Mouse (Mus musculus): ENCODE results near the gene Spns2. TPM values are rescaled to one million over a fixed set of nuclear protein-coding genes. Genes with fewer than 3 reads are reported as not detected.
"Not testable (repeated sequence)": the region's sequence is repeated elsewhere in the genome, so short reads cannot be mapped to it uniquely, and the experiment has no call there.

The Spns2 gene
- polyA plus RNA-seq, 1 experiment from 2014 or later, result 1.5 TPM

- no peak for DNase-seq (ENCODE audit: low spot score)
Observed at GRCm38 (mm10) chr11:72475408-72475807, 14.3 kb downstream of the Spns2 start.

DNA sequence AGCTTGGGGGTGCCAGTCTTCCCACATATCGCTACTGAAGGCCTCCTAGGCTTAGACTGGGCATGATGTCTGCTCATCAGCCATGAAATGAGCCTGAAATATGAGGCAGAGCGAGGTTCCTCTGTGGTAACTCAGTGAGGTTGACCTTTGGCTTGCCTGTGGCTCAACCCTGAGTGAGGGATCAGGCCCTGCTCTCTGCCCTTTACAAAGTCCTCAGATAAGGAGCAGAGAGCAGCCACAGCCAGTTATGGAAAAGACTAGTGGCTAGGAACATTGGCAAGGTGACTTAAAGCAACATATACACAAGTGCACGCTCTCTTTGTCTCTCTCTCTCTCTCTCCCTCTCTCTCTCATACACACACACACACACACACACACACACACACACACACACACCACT lies 14.8 kb downstream of the Spns2 start:
- no peak for DNase-seq (ENCODE audit: low spot score)

DNA sequence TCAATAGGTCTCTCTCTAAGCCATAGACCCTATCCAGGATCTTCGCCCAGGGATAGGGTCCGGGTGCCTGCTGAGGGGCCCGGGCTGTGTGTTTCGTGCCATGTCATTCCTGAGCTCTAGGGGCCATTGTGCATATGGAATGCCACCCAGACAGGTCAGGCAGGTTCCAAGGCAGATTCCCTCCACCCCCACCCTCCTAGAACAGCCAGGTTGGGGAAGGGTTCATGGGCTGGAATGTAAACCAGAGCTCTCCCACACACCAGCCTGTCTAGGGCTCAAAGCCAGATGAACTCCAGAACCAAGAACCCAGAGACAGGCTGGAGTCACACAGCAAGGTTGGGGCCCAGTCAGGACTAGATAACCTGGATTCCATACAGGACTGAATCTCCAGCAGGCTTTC lies 16.2 kb downstream of the Spns2 start:
- no peak for DNase-seq (ENCODE audit: low spot score)

DNA sequence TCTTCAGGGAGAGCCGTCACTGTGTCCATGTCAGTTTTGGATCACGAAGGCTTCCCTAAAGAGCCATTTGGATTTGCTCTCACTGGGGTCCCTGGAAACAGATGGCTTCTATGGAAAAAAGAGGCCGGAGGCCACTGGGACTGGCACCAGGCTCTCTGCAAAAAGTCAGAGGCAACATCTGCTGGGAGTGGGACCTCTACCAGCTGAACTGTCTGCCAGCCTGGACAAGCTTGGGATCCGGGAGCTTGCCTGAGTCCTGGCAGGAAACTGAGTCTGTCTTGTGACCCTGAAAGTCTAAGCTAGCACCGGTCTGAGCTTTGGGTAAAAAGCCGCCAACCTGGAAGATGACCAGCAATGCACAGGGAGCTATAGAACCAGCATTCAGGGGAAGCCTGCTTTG lies 18.3 kb downstream of the Spns2 start:
- no peak for DNase-seq (ENCODE audit: low spot score)

DNA sequence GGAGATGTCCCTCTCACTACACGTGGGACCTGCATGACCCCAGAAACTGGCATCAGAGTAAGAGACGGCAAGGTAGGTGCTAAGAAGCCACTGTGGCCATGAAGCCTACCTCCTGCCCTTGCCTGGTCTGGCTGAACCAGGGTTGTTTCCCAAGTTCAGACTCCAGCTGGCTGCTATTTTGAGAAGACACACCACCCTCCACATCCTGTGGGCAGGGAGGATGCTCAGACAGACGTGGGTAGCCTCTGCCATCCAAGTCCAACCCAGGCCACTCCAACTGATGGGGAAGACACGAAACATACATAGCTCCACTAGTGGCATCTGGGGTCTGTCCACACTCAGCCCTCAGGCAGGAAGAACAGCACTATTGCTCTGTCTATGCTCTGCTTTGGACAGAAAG lies 19.7 kb downstream of the Spns2 start:
- DNase-seq (ENCODE audit: low spot score), result no peak

GRCm38 (mm10) chr11:72469217-72469616 lies 20.5 kb downstream of the Spns2 start:
- DNase-seq (ENCODE audit: low spot score), result no peak

GRCm38 (mm10) chr11:72468525-72468924 lies 21.2 kb downstream of the Spns2 start:
- DNase-seq (ENCODE audit: low spot score), result no peak

- DNase-seq (ENCODE audit: low spot score), result no peak
Observed at GRCm38 (mm10) chr11:72466694-72467507, 22.8 kb downstream of the Spns2 start.

DNA sequence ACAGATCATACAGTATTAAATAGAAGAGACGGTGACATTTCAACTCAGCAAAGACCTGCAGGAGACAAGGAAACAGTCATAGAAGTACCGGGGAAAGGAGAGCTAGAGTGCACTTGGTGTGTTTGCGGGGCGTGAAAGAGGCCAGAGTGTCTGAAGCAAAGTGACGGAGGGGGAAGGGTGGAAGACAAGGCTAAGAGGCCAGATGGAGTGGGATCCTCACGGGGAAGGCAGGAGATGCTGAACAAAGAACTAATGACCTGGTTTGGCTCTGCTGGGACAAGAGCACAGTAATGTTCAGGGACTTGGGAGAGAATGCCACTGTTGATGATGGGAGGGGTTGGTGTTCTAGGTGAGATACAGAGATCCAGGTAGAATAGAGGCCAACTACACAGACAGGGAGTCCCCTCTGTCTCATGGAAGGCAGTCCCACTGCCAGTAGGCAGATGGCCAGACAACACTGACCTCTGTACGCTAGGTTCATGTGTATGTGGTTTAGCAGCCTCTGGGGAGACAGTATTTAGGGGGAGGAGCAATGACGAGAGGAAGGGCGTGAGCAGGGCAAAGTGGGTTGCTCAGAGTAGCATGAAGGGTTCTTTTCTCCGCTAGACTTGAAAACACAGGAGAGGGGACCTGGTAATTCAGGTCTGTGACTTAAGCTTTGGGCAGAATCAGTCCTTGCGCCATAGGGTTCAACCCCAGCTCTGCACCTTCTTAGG lies 23.6 kb downstream of the Spns2 start:
- no peak for DNase-seq (ENCODE audit: low spot score)

DNA sequence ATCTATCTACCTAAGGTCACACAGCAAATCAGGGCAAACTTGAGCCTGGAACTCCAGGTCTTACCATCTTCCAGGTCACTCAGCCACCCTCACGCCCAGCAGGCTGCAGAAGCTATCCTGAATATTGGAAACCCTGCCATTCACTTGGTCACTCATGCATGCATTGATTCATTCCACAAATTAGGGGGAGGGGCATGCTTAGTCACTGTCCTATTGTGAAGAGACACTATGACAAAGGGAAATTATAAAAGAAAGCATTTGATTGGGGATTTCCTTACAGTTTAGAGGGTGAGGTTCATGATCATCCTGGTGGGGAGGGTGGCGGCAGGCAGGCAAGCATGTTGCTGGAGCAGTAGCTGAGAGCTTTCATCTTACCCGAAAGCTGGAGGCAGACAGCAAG lies 24.9 kb downstream of the Spns2 start:
- DNase-seq (ENCODE audit: low spot score), result no peak

DNA sequence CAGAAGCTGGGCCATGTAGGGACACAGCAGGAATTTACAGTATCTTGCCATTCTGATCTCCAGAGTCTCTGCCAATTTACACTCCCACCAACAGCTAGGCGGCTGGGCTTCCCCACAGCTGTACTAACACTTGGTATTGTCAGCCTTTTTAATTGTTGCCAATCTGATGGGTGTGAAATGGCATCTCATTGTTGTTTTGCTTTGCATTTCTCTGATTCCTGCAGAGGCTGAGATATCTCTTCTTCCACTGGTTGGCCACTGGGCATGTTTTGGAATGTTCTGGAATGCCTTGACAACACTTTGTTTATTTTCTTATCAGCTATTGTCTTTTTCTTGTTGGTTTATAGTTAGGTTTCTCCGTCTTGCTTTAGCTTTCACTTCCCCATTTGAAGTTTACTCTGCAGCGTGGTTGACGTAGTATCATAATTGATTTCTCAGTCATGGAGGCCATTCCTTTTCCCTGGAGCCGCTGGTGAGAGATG lies 28.2 kb downstream of the Spns2 start:
- DNase-seq (ENCODE audit: low spot score), result no peak

DNA sequence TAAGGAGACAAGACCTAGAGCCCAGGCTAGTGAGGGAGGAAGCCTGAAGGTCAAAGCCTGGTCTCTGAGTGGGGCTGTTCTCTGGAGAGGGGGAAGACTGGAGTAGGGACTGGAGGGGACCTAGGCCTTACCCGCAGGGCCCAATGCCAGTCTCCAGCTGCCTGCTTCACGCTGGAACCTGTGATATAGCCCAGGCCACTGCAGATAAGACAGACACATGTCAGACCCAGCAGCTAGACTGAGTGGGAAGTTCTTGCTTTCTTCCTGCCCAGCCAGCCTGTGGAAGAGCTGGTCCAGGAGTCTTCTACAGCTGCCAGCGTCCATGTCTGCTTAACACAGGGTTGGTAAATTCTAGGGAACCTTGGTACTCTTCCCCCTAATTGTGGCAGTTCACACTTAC lies 31.2 kb downstream of the Spns2 start:
- no peak for DNase-seq (ENCODE audit: low spot score)

DNA sequence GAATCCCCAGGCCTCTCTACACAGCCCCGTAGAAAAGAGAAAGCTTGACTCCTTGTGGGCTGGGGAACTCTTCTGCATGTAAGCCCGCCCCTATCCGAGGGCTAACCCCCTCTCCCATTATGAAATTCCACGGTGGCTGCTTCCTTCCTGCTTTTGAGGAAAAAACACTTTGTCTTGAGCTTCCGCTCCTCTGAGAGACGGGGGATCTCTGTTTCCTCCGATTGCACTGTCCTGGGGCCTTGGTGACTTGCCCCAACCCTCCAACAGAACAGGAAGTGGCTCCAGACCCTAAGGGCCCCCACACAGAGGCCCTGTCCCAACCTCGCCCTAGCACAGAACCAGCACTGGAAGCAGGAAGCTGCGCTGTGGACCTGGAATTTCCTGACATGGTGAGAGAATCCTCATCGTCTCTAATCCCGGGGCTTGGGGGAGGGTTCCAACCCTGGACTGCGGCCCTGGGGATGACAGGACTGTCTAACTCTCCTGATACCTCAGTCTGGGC lies 31.7 kb downstream of the Spns2 start:
- DNase-seq (ENCODE audit: low spot score), result no peak

- DNase-seq (ENCODE audit: low spot score), result no peak
Observed at GRCm38 (mm10) chr11:72455694-72456093, 34.0 kb downstream of the Spns2 start.

- DNase-seq (ENCODE audit: low spot score), result no peak
Observed at GRCm38 (mm10) chr11:72453105-72453953, 36.4 kb downstream of the Spns2 start.

- no peak for DNase-seq (ENCODE audit: low spot score)
Observed at GRCm38 (mm10) chr11:72452140-72452665, 37.5 kb downstream of the Spns2 start.

- no peak for DNase-seq (ENCODE audit: low spot score)
Observed at GRCm38 (mm10) chr11:72447475-72447874, 42.2 kb downstream of the Spns2 start.

- DNase-seq (ENCODE audit: low spot score), result peak; percentile 46
Observed at GRCm38 (mm10) chr11:72446311-72447105, 43.2 kb downstream of the Spns2 start.

DNA sequence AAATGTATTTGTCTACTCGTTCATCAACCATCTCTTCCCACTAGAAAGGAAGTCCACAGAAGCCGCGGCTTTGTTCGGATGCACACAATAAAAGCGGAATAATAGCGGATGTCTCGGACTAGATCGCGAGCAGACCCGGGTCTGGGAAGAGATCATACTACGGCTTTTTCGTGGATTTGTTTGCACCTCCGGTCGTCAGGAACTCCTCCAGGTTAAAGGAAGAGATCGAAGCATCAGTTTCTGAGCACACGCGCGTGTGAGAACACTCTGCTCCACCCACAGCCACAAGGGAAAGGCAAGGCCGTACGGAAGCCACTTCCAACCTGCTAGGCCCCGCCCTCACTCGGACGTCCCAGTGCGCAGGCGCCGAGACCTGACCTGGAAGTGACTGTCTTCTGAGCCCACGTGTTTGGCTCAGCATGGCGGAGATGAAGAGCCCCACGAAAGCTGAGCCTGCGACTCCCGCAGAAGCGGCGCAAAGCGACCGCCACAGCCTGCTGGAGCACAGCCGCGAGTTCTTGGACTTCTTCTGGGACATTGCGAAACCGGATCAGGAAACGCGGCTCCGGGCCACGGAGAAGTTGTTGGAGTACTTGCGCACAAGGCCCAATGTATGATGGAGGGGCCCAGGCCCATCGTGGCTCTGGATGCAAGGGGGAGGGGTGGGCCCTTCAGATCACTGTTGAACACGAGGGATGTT lies 48.6 kb downstream of the Spns2 start, which contains the start of gene Mybbp1a:
Gene Mybbp1a (plus strand): TSS at position 391 of the 700 bp plus-strand sequence.
- DNase-seq (ENCODE audit: low spot score), result peak; percentile 96

DNA sequence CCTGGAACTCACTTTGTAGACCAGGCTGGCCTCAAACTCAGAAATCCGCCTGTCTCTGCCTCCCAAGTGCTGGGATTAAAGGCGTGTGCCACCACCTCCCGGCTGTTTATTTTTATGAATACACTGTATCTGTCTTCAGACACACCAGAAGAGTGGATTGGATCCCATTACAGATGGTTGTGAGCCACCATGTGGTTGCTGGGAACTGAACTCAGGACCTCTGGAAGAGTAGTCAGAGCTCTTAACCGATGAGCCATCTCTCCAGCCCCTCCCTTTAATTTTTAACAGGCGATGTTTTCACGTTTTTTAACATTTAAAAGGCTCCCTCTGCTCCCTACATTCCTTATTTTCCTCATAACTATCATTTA lies 49.1 kb downstream of the Spns2 start:
- not testable (repeated sequence) for DNase-seq (ENCODE audit: low spot score)

All from thymus, postnatal 0 days (tissue).